10 mouse cellular contexts compared by ENCODE assay signal in genomic region chr10:71114260-71114920, GRCm38 (mm10). TPM values are rescaled to one million over a fixed set of nuclear protein-coding genes. Genes with fewer than 3 reads are reported as not detected.
DNase-seq lines count a peak whose midpoint lies in the region; ATAC-seq and TF ChIP-seq lines count a peak whose summit lies in the region.
"Had no signal": no experiment of that assay in that cellular context is flagged by ENCODE, and none has a peak within 500 bp of the region (broad histone marks: within the 10 kb centered on the region; RNA-seq: fewer than 3 reads in every experiment).

No protein-coding gene starts in this region.

- H3K9ac ChIP-seq in intestine, embryonic 14.5 days (ENCODE audit: low read length) = no peak overlapping the region
- no peak overlapping the region for H3K9ac ChIP-seq in intestine, postnatal 0 days (ENCODE audit: low read depth, low read length)

- H3K4me2 ChIP-seq in intestine, embryonic 14.5 days (ENCODE audit: low read length) = no peak overlapping the region
- no peak overlapping the region for H3K4me2 ChIP-seq in intestine, postnatal 0 days (replicated peaks; ENCODE audit: low read depth)

- intact Hi-C loops in left cerebral cortex, postnatal 36 days (cut with DNase I) = no loop called here

- H3K4me3 ChIP-seq in intestine, embryonic 14.5 days (ENCODE audit: low read depth, low read length) = no peak overlapping the region
- no peak overlapping the region for H3K4me3 ChIP-seq in intestine, postnatal 0 days (ENCODE audit: low read depth, low read length)
- H3K4me3 ChIP-seq in midbrain, embryonic 10.5 days = no peak overlapping the region
- H3K4me3 ChIP-seq: layer of hippocampus, adult 2 months had no signal

- no peaks in the 10 kb centered on the region for H3K36me3 ChIP-seq in intestine, embryonic 14.5 days (ENCODE audit: control insufficient read depth, insufficient read depth, low read length)
- H3K36me3 ChIP-seq in intestine, postnatal 0 days (ENCODE audit: control insufficient read depth, insufficient read depth) = no peaks in the 10 kb centered on the region
- H3K36me3 ChIP-seq in midbrain, embryonic 10.5 days = no peaks in the 10 kb centered on the region

- H3K4me1 ChIP-seq in intestine, embryonic 14.5 days (replicated peaks; ENCODE audit: control insufficient read depth, insufficient read depth, low read length) = no peaks in the 10 kb centered on the region
- H3K4me1 ChIP-seq in intestine, postnatal 0 days (replicated peaks; ENCODE audit: control insufficient read depth, insufficient read depth, low read length) = no peaks in the 10 kb centered on the region
- no peaks in the 10 kb centered on the region for H3K4me1 ChIP-seq in midbrain, embryonic 10.5 days

- H3K27ac ChIP-seq in intestine, embryonic 14.5 days (ENCODE audit: low read depth) = peak overlapping the region; percentile 64; the same call in 1 of the 2 replicates
- no peak overlapping the region for H3K27ac ChIP-seq in intestine, postnatal 0 days (ENCODE audit: low read depth, low read length)
- H3K27ac ChIP-seq in midbrain, embryonic 10.5 days (replicated peaks) = no peak overlapping the region
- H3K27ac ChIP-seq: layer of hippocampus, adult 2 months had no signal

- 53% methylated on average over 10 of the region's 10 CpGs for WGBS in intestine, embryonic 14.5 days
- 65% methylated on average over 10 of the region's 10 CpGs for WGBS in intestine, postnatal 0 days
- WGBS in midbrain, embryonic 10.5 days = 90% methylated on average over 10 of the region's 10 CpGs

- DNase-seq in intestine, embryonic 14.5 days (ENCODE audit: low spot score) = no peak
- peak; percentile 30 for DNase-seq in lung, postnatal 10 days
- DNase-seq in lung, postnatal 14 days = no peak
- peak; percentile 19 to 21 for DNase-seq in left cerebral cortex, postnatal 36 days (ENCODE audit: low spot score in 2 of 2)
- peak; percentile 75 for DNase-seq in telencephalon, adult 2 months (ENCODE audit: low read depth, low spot score)
- DNase-seq in midbrain, embryonic 10.5 days (ENCODE audit: low spot score) = no peak
- DNase-seq: thymus, postnatal 4 days had no signal

- H3K27me3 ChIP-seq in intestine, embryonic 14.5 days (replicated peaks; ENCODE audit: control insufficient read depth, insufficient read depth, low read length) = no peaks in the 10 kb centered on the region
- H3K27me3 ChIP-seq in intestine, postnatal 0 days (replicated peaks; ENCODE audit: control insufficient read depth, insufficient read depth, low read length) = no peaks in the 10 kb centered on the region
- no peaks in the 10 kb centered on the region for H3K27me3 ChIP-seq in midbrain, embryonic 10.5 days (ENCODE audit: low read depth, poor library complexity, severe bottlenecking)

- no peaks in the 10 kb centered on the region for H3K9me3 ChIP-seq in intestine, embryonic 14.5 days (ENCODE audit: control insufficient read depth, low read length)
- H3K9me3 ChIP-seq in intestine, postnatal 0 days (ENCODE audit: control insufficient read depth) = no peaks in the 10 kb centered on the region
- H3K9me3 ChIP-seq in midbrain, embryonic 10.5 days (replicated peaks) = no peaks in the 10 kb centered on the region; the same call in 1 of the 2 replicates

- no peak for ATAC-seq in intestine, embryonic 14.5 days (replicated peaks; ENCODE audit: low FRiP score, low TSS enrichment, low read depth)
- ATAC-seq in intestine, postnatal 0 days = no peak

- no peak for TF ChIP-seq CTCF in intestine, postnatal 0 days (IDR thresholded peaks at IDR 0.05; ENCODE audit: low read depth)

RNA-seq across cellular contexts. Expression of gene Bicc1, which starts 45.1 kb away (rescaled TPM):
- 21.7 and 24.2 TPM in 2 replicates for polyA plus RNA-seq in intestine, embryonic 14.5 days (2014; fragmentation: Nextera tagmentation; extraction: Ambion mirVana)
- 6.4 and 6.5 TPM in 2 replicates for polyA plus RNA-seq in intestine, postnatal 0 days (2015; fragmentation: Nextera tagmentation; extraction: Ambion mirVana)
- total RNA-seq in left cerebral cortex, postnatal 36 days (2021) = 1 to 10 TPM; 4.2 to 5.6 TPM
- polyA plus RNA-seq in midbrain, embryonic 10.5 days (2016; fragmentation: Nextera tagmentation; extraction: Ambion mirVana) = 4.1 and 5.9 TPM in 2 replicates
- total RNA-seq: megakaryocyte, adult 5-6 weeks had no signal

Comparison
In these comparisons a context has a peak if more than half of its experiments do, and no peak if none do; other contexts are left out.
1. DNase-seq: peak in lung, postnatal 10 days (single experiment), left cerebral cortex, postnatal 36 days (2 of 2) and telencephalon, adult 2 months (single experiment); none in intestine, embryonic 14.5 days (single experiment), lung, postnatal 14 days (single experiment) and midbrain, embryonic 10.5 days (single experiment).